Mouse (Mus musculus): ENCODE results near the gene Gm28230.

GRCm38 (mm10) chr2:74731799-74732512 lies 5.4 kb downstream of the Gm28230 start:
- TF ChIP-seq GATA1 (IDR thresholded peaks at IDR 0.05; ENCODE audit: borderline replicate concordance, low read length) (no peak), FLI1 (IDR thresholded peaks at IDR 0.05; ENCODE audit: low read length) (no peak)
